Mouse (Mus musculus) spleen, adult 2 months (tissue): ENCODE data around the gene Pla2g4a.

Source experiments
- CTCF ChIP-seq: fragments of 200-500 bp; IDR thresholded peaks from 2 replicates; pipeline ENCODE4 v1.5.1; 2011; ENCODE audit warnings: mild to moderate bottlenecking, inconsistent platforms; ENCODE audit not compliant: insufficient read depth, insufficient read length, insufficient replicate concordance; ENCODE audit errors: extremely low read depth
- POLR2A ChIP-seq: fragments of 200-500 bp; IDR thresholded peaks from 2 replicates; pipeline ENCODE4 v1.6.1; 2011; ENCODE audit warnings: low read depth, low read length, inconsistent platforms

DNA sequence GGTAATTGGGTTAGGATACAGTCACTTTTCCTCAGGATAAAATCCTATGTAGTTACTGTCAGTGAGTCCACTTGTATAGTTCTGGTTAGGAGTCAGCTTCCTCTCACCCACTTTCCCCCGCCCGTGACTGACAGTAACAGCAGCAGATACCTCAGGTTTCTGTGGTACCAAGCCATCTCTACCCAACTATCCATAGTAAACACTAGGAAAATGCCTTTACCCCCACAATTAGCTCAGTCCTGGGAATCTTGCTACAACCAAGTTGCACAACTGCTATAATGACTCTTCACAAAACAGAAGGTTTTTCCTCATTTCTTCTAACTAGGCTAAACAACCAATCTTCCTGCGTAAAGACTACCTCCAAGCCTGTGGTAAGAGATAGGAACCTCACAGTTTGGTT, 14.7 kb downstream of the Pla2g4a start:
- no peak for TF ChIP-seq CTCF
- TF ChIP-seq POLR2A, result no peak
